Mouse (Mus musculus) left cerebral cortex, postnatal 10 days (tissue): ENCODE measurements around the gene Fdxr. TPM values are rescaled to one million over a fixed set of nuclear protein-coding genes. Genes with fewer than 3 reads are reported as not detected.

Experiments used
- DNase-seq, 2 experiments: peaks; one replicate each; pipeline ENCODE4 v3.0.0; 2021 to 2022; ENCODE audit warnings: low spot score in 2 of 2, mixed read lengths in 1 of 2; ENCODE audit errors: extremely low spot score in 1 of 2
- intact Hi-C: fragments of 180-260 bp; cut with DNase I; formaldehyde crosslinking; loops from one replicate; pipeline ENCODE4 v1.15.1; 2025
- total RNA-seq, 2 experiments: library from RNA; stranded (reverse); gene quantifications; 2 replicates each; pipeline ENCODE4 v1.2.3; 2021

Fdxr gene
- total RNA-seq, 2 experiments from 2014 or later = 18.2 to 18.7 TPM

- DNase-seq = no peak
- intact Hi-C loops = loop anchor here (5.0 kb wide), 1 partner anchor 191 kb away; no protein-coding TSS in a partner anchor
Observed at GRCm38 (mm10) chr11:115272894-115273498, 3.9 kb downstream of the Fdxr start.

DNA sequence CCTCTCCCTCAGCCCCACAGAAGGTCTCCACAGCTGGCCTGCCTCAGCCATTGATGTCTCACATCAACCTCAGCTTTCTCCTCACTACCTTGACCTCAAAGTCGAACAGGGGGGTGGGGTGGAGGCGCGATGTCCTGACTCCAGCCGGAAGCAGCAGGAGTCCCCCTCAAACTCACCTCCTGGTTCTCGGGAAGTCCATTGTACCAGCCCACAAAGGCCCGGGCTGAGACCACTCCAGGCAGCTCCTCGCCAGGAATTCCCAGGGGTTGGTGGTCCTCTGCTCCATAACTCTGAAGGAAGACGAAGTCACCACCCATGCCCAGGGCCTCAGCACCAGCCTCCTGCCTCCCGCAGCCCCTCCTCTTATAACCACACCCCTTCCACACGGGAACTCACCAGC lies 5.4 kb downstream of the Fdxr start:
- no peak for DNase-seq
- intact Hi-C loops = loop anchor here (5.0 kb wide), 1 partner anchor 189 kb away; no protein-coding TSS in a partner anchor

GRCm38 (mm10) chr11:115271052-115271451 lies 5.8 kb downstream of the Fdxr start:
- DNase-seq = no peak
- intact Hi-C loops = loop anchor here (5.0 kb wide), 1 partner anchor 189 kb away; no protein-coding TSS in a partner anchor

GRCm38 (mm10) chr11:115270148-115270861 lies 6.5 kb downstream of the Fdxr start:
- DNase-seq = peak; percentile 76 to 86
- intact Hi-C loops = loop anchor here (1.0 to 5.0 kb wide), 2 partner anchors 67 to 188 kb away; no protein-coding TSS in a partner anchor

GRCm38 (mm10) chr11:115269330-115270066 lies 7.4 kb downstream of the Fdxr start:
- DNase-seq = peak in 1 of 2 experiments; percentile 43
- intact Hi-C loops = loop anchor here (1.0 to 5.0 kb wide), 2 partner anchors 66 to 187 kb away; no protein-coding TSS in a partner anchor

- intact Hi-C loops = no loop called here
- DNase-seq = no peak
Observed at GRCm38 (mm10) chr11:115267958-115268357, 8.9 kb downstream of the Fdxr start.

- no peak for DNase-seq
- intact Hi-C loops = no loop called here
Observed at GRCm38 (mm10) chr11:115267061-115267883, 9.6 kb downstream of the Fdxr start, which contains the start of gene Grin2c. Grin2c (minus strand) TSS chr11:115267243.

DNA sequence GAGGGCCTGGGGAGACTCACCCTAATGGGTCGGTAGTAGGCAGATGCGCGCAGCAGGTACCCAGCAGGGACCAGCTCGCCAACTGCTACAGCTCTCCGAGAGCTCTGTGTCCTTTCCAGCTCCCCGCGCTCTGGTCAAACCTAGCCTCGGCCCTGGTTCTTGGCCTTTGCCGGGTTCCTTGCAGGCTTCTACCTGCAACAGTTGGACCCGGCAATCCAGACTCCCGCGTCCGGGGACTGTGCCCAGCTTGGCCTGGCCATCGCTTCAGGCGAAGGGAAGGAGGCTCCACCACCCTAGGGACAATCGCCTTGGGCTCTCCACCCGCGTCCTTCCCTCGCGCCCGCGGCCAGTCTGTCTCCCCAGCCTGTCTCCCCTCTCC lies 10.5 kb downstream of the Fdxr start:
- DNase-seq = no peak
- intact Hi-C loops = no loop called here

DNA sequence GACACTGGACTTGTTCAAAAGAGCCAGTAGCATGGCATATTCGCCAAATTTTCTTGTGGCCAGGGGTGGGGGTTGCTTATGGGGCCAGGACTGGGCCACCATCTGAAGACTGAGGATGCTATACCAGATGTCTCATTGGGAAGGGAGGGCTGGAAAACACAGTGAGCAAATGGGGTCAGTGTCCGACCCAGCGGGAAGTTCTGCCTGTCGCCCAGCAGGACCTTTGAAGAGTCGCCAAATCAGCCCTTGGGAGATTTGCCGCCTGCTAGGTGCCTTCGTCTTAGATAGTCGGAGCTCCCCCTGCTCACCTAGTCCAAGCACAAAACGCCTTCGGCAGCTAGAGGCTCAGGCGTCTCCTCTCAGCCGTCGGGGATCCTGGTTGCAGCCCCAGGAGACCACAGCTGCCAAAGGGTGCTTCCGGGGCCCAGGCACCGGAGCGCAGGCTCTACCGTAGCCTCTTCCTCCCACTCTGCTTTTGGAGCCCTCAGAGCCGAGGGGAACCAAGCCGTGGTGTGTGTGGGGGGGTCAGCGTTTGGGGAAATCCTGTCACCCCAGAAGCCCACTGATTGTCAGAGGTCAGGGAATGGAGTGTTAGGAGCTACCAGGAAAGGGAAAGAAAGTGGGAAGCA lies 11.0 kb downstream of the Fdxr start:
- intact Hi-C loops = no loop called here
- no peak for DNase-seq

- intact Hi-C loops = no loop called here
- peak in 1 of 2 experiments; percentile 45 for DNase-seq
Observed at GRCm38 (mm10) chr11:115264862-115265668, 11.8 kb downstream of the Fdxr start.

- intact Hi-C loops = no loop called here
- DNase-seq = no peak
Observed at GRCm38 (mm10) chr11:115264136-115264861, 12.6 kb downstream of the Fdxr start.

GRCm38 (mm10) chr11:115262954-115263353 lies 13.9 kb downstream of the Fdxr start:
- intact Hi-C loops = no loop called here
- DNase-seq = no peak

DNA sequence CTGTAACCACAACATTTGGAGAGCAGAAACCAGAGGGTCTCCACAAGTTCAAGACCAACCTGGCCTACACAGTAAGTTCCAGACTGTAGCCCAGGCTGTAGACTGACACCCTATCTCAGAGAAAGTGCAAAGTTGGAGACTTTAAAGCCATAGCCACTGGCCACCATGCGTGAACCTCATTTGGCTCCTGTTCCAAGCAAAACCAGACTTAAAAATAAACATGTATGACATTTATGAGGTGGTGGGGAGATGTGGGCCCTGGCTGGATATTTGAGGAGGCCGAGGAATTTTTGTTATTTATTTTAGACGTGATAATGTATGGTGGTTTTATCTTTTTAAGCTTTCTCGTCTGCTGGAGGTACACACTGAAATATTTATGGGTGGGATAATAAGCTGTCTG lies 17.7 kb downstream of the Fdxr start:
- no peak for DNase-seq
- intact Hi-C loops = no loop called here

DNA sequence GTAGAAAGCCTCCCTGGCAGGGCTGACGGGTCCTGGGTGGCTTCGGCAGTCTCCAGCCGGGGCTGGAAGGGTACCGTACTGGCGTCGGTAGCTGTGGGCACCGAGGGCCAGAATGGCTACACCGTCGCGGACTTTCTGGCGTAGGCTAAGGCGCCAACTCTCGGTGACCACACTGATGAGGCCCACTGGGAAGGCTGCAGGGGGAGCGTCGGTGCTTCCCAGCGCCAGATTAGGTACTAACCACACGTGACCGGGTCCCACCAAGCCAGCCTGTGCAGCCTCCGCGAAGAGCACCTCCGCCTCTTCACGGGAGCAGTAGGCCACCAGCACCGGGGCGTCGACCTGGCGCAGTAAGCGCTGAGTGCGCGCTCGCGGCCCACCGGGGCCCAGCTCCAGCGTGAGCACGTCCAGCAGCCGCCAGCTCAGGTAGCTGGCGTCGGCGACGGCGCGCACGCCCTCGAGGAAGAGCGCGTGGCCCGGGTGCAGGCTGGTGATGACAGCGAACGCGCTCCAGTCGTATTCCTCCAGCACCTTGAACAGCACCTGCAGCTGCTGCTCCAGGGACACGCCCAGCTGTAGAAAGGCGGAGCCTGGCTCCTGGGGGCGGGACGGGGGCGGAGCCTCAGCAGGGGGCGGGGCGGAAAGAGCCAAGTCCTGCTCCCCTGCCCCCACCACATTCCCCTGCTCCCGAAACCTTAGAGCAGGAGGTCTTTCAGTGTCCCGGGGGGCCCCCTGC lies 18.9 kb downstream of the Fdxr start:
- intact Hi-C loops = no loop called here
- no peak for DNase-seq

DNA sequence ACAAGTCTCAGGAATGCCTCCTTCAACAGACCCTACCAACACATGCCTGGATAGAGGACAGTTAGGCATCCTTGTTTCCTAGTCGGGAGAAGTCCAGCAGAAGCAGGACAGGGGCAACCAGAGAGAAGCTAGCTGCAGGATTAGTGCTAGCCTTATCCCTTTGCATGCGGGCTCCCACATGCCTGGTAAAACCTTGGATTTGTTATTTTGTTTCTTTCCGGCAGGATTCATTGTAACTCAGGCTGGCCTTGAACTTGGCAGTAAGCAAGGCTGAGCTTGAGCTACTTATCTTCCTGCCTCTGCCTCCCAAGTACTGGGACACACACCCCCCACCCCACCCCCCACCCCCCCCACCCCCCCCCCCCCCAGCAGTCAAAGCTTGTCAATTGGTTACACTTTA lies 25.6 kb downstream of the Fdxr start:
- DNase-seq = no peak
- intact Hi-C loops = no loop called here

GRCm38 (mm10) chr11:115250405-115251090 lies 26.3 kb downstream of the Fdxr start:
- intact Hi-C loops = no loop called here
- DNase-seq = no peak
